Mouse (Mus musculus): ENCODE data around the gene Rab35.

DNA sequence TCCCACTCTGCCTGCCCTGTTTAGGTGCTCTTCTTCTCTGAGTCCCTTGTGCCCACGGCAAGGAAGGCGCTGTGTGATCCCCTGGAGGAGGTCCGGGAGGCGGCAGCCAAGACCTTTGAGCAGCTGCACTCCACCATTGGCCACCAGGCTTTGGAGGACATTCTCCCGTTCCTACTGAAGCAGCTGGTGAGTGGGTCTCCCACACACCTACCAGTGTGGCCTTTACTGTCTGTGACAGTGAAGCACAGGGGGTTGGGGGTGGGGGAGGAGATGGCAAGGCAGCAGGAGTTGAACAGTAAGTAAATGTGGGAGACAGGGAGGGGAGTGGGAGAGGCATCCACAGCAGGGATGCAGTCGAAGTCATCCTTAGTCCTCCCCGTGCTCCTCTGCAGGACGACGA, 18.4 kb upstream of the Rab35 start:
- TF ChIP-seq POLR2A (IDR thresholded peaks at IDR 0.05; ENCODE audit: extremely low read depth, insufficient read depth, low read length) (no peak), CTCF (IDR thresholded peaks at IDR 0.05; ENCODE audit: low read depth, low read length) (no peak)

Measured in liver, adult 2 months (tissue).